Mouse (Mus musculus) erythroblast, adult 5-6 weeks (primary cell): ENCODE results near the gene Rsad2. TPM values are rescaled to one million over a fixed set of nuclear protein-coding genes. Genes with fewer than 3 reads are reported as not detected.
"Not testable (repeated sequence)": the region's sequence is repeated elsewhere in the genome, so short reads cannot be mapped to it uniquely, and the experiment has no call there.

ENCODE experiments used
- ATAC-seq: replicated peaks from 2 replicates; pipeline ENCODE4 v1.8.0; 2016; ENCODE audit warnings: moderate number of reproducible peaks, mild to moderate bottlenecking, moderate TSS enrichment, inconsistent platforms; ENCODE audit not compliant: poor library complexity, low FRiP score, severe bottlenecking
- total RNA-seq, 2 experiments: library from RNA; stranded (forward) in 1 of 2; stranded (reverse) in 1 of 2; fragments of 150-400 nt in 1 of 2; fragments of 200-764, 138-1000 nt in 1 of 2; gene quantifications; 2 replicates each; pipeline versions ENCODE4 v1.2.3 to v1.2.4; 2015 to 2017; ENCODE audit warnings: low replicate concordance in 2 of 2

Rsad2 gene
- total RNA-seq, 2 experiments from 2014 or later, result 1,174 to 1,630 TPM

DNA sequence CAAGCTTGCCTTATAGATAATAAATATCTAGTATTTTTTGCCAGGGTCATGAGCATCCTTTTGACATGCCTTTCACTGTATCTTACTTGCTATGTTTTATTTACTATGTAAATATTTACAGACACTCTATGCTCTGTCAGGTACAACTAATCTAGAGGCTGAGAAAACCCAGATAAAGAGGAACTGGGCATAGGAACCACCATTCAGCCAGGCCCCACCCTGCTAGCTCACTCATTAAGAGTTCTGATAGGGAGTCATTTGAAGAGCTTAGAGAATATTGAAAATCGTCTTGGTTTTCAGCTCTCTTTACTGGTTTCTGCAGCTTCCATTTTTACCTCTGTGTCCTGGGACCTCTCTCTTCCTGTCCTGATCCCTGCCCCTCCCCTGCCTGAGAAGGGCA, 5.1 kb downstream of the Rsad2 start:
- no peak for ATAC-seq

DNA sequence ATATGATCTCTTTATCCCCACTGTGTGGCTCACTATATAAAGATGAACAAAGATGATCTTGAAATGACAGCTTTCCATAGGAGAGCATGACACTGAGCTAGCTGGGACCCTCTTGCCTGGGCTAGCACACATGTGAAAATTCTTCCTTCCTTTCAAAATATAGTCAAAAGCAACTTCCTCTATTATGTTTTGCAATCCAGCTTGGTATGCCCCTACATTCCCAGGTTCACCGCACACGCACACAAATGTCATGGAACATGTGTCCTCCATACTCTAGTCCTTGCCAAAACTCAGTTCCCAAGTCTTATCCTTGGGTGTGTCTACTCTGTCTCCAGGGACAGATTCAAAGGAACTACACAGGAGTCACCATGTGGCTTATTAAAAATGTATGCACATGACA, 6.8 kb downstream of the Rsad2 start:
- no peak for ATAC-seq

DNA sequence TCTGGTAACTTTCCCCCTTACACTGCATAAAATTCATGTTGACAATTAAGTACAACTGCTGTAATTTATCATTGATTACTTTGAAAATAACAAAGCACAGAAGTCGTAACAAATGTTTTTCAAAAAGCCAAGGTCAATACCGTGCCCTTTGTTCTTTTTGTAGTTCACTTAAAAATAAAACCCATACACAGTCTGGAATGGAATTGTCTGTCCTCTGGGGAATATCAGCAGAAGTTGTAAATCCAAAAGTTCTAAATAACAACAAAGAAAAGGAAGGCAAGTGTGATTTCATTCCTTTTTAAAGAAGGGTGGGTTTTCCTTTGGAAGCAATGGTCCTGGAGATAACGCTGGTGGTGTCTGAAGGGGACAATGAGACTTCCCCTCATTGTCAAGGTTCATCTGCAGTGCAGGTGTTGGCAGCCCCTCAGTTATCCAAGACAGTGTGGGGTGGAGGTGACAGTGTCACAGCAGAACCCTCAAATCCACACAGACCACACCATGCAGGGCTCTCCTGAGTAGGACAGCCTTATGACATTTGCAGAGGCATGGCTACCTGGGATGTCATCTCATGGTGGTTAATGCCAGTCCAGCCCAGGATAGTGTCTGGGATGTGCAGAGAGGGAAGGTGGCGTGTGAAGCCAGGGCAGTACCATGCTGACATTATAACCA, 9.7 kb downstream of the Rsad2 start:
- no peak for ATAC-seq

DNA sequence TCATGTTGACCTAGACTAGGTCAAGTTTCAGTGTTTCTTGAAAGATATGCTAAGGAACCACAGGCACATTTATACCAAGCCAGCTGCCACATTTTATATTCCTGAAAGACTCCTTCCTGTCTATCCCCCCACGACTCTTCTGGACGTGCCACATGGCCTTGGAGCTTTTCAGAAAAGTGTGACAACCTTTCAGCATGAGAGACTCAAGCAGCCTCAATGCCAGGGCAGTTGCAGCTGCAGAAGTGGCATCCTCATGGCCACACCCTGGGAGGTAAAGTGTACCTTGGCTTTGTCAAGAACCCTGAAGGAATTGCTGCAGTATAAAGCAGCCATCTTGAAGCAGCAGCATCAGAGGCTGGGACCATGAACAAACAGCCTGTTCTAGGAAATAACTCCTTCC, 11.7 kb downstream of the Rsad2 start:
- no peak for ATAC-seq

DNA sequence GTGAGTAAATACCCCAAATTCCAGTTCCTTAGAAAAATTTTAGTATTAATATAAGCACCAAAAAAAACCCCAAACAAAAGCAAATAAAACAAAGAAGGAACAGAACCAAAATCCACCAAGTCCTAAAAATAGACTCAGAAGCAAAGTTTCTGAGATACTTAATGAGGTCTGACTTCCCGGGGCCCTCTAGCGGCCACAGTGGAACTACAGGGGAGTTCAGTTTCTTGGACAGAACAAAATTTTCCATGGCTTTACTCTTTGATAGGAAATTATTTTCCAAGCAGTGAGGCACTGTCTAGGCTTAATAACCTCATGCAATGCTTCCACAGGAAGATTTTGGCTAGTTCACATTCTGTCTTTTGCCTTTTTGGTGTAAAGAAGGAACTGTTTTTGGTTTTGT, 12.2 kb downstream of the Rsad2 start:
- no peak for ATAC-seq

DNA sequence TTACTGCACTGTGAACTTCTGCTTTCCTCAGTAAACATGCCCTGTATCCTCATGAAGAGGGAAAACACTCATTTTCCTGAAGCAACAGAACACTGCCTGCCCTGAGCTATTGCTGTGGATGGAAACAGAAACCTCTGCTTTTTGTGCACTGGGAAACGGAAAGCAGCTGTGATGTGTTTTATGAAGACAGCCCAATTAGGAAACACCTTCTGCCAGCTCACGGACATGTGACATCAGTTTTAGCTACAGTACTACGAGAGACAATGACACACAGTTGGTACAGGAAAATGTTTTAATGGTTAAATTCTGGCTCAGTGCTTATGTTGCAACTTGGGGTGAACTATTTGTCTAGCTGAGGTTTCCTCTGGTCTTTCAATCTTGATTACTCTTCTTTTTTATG, 16.9 kb downstream of the Rsad2 start:
- no peak for ATAC-seq

DNA sequence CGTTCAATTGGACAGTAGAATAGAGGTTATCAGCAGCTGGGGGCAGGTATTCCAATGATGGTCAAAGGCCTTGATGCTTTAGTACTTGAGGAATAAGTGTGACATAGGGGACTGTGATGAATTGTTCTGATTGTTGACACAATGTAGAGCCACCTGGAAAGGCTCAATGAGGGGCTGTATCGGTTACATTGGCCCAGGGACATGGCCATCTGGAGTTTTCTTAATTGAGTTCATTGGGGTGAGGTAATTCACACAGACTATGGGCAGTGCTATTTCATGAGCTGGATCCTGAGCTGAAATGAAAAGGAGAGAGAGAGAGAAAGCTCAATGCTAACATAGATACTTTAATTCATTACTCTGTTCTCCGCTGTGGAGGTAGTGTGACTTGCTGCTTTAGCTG, 18.3 kb downstream of the Rsad2 start:
- ATAC-seq, result no peak

DNA sequence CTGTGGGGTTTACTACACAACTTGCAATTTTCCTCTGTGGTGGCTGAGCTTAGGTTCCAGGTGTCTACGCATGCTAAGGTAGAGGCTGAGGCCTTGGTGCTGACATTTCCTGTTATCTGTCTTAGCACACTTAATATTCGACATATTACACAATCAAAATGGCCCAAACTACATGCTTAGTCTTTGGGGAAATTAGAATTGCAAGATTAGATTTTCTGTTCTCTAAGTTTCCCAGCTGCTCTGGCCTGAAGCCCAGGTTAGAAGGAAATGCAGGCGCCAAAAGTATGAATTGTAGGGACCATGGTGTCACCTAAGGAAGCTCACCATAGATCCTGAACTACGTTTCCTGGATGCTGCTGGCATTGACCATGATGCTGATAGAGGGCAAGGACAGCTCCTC, 19.9 kb downstream of the Rsad2 start:
- no peak for ATAC-seq

DNA sequence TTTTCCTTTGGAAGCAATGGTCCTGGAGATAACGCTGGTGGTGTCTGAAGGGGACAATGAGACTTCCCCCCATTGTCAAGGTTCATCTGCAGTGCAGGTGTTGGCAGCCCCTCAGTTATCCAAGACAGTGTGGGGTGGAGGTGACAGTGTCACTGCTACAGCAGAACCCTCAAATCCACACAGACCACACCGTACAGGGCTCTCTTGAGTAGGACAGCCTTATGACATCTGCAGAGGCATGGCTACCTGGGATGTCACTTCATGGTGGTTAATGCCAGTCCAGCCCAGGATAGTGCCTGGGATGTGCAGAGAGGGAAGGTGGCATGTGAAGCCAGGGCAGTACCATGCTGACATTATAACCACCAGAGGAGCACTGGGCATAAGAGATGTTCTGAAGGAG, 27.5 kb downstream of the Rsad2 start:
- not testable (repeated sequence) for ATAC-seq

DNA sequence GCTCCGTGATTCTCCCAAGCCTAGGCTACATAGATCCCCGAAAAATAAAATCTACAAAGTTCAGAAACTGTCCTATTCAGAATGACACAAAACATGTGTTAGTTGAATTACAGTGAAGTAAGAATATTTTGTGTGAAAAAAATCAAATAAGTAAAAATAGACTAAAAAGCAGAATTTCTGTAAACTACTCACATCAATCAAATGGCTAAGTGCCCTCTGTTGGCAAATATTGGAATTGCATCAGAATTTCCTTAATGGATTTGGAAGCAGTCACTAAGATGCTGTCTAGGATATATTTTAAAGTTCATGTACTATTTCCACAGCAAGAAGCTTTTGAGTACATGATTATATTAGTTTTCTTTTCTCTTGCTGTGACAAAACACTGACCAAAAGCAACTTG, 31.4 kb downstream of the Rsad2 start:
- ATAC-seq, result peak; percentile 71

DNA sequence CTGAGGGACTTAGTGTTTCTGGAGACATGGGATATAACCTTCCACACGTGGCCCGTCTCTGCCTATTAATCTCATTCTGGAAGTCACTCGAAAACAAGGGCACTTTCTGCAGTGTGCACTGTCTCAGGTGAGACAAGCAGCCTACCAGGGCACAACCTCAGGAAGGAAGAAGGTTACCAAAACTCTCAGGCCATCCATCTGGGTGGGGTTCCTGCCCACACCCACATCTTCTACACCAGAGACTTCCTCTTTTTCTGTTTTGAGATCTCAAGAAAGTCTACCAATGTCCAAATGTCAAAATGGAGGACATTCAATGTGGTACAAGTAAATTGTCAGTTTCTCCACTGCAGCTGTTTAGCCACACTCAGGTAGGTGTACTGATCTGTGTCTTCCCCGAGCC, 37.9 kb downstream of the Rsad2 start:
- no peak for ATAC-seq

DNA sequence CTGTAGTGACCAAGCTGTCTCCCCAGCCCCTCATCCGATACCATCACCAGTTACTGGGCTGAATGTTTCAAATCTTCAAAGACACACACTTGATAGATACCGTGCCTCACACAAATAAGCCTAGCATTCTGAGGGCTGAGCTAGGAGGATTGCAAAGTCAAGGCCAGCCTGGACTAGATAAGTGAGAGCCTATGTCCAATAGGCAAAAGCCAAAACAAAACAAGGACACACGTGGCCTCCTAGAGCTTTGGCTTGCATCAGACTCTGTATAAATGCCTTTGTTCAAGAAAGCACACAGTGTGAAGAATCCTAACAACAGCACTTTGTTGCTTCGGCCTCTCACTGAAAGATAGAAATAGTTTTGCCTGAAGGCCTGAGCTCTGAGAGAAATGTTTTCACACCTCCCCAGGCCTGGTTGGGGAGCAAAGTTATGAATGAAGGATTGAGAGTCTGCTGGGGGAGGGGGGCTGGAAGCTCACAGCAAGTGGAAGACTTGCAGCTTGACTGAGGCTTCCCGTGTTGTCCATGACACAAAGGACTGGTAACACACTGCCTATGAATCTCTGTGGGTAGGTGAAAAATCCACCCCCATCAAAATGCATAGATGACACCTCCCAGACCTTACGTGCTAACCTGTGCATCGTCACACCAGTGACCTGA, 39.5 kb downstream of the Rsad2 start:
- no peak for ATAC-seq

DNA sequence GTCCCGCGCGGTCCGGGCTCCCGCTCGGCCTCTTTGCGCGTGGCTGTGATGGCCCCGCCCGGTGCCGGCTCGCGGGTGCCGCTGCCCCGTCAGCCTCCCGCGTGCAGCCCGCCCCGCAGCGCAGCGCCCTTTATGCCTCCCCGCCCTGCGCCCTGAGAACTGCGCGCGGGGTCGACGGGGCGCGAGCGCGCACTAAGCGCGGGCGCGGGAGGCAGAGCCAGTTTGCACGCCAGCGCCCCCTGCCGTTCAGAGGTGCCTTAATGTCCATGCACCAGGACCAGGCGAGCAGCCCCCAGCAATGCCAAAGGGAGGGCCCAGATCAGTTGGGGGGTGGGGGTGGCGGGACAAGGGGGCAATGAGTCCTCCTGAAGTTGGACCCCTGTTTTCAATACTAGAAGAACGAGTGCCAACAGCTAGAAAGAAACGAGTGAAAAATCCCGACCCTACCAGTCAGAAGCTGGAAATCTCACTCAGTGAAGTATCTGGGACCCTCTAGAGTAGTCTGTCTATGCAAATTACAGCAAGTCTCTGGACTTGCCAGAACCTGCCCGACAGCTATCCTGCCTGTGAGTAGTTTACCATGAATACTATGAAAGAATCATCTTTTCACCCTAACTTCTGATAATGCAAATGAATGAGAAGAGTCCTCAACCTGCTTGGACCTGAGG, 41.0 kb downstream of the Rsad2 start, which contains the start of gene Rnf144a:
Rnf144a (minus strand) TSS at position 151 of the 668 bp plus-strand sequence.
- peak; percentile 81 for ATAC-seq

DNA sequence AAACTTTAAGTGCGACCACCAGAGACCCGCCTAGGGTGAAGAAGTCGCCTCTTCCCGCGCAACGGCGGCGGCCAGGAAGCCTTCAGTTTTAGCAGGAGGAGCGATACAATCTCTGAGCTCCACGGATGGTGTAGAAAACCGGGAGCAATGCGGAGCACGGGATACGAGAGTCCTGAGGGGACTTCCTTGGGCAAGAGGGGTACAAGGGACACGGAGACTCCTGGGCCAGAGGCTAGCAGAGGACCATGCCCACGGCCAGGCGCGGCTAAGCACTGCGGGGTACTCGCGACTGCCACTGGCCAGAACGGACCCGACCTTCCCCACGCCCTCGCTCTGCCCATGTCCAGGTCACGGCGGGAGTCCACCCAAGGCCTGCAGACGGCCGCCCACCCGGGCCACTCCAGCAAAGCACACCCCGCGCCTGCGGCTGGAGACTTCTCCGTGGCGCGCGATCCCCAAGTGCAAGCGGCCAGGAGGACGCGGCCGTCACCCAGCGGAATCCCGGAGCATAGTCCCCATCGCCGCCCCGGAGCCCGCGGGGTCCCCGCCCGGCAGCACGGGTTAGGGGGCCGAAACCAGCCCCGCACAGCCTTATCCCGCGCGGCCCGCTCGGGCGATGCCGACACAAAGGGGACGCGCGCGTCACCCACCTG, 41.7 kb downstream of the Rsad2 start:
- ATAC-seq, result no peak

DNA sequence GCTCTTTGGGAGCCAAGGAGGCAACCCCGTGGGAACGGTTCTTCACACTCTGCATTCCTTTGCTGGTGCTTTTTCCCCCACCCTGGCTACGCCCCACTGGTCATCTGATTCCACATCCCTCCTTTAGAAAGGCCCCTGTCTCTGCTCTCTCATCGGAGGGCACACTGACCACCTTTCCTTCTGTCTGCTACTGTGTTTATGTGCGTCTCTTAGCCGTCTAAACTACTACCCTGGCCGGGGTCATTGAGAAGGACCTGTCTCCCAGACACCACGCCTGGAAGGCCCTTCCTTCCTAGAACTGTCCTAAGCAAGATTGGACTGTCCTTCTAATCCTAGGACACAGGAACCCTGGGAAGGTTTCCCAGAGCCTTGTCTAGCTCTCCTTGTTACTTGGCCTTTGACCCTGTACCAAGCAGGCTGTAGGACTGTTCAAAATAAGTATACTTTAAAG, 42.3 kb downstream of the Rsad2 start:
- no peak for ATAC-seq

DNA sequence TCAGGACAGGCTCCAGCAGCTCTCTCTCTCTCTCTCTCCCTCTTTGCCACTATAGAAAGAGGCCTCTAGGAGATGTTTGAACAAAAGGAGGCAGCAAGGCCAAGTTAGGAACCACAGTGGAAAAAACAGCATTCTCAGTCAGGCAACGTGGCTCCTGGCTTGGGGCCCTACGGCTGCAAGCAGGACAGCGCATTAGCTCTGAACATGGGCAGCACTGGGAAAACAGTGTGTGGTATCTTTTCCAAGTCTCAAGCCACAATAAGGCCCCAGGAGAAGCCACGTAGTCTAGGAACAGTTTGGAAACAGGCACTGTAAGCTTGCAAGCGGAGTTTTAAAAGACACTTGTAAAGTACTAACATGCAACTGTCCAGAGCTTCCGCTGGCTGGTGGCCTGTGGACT, 43.5 kb downstream of the Rsad2 start:
- ATAC-seq, result no peak

DNA sequence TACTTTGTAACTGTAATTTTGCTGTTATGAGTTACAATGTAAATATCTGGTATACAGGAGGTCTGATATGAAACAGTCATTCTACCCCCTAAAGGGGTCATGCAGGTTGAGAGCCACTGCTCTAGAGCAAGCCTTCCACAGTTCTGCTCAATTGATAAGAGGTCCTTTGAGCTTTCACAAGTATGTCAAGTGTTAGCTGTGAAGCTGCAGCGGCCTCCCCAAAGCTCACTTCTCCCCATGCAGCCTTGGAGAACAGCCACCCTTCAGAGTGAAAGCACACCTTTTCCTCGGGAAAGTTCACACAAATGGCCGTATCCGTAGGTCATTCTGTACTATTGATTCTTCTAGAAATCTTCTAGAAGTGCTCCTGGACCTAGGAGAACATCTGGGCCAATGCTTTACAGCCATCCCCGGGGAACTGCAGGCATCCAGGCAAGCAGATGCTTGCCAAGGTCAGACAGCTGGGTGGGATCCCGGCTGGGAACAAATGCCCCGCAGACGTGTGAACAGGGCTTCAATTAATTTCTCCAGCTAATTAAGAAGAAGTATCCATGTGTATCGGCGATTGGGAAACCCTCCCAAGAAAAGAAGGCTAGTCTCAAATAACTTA, 44.3 kb downstream of the Rsad2 start:
- no peak for ATAC-seq

DNA sequence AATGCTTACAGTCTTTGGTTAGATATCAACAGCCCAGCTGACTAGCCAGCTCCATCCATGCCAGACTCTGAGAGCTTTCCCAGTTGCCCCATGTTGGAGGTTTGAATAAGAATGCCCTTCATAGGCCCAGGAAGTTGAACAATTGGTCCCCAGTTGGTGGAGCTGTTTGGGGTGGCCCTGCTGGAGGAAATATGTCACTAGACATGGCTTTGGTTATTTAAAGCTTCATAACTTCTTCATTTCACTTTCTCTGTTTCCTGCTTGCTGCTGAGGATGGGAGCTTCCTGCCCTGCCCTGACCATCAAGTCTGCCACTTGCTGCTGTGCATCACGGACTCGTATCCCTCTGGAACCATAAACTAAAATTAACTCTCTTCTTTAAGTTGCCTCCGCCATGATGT, 45.8 kb downstream of the Rsad2 start:
- no peak for ATAC-seq

DNA sequence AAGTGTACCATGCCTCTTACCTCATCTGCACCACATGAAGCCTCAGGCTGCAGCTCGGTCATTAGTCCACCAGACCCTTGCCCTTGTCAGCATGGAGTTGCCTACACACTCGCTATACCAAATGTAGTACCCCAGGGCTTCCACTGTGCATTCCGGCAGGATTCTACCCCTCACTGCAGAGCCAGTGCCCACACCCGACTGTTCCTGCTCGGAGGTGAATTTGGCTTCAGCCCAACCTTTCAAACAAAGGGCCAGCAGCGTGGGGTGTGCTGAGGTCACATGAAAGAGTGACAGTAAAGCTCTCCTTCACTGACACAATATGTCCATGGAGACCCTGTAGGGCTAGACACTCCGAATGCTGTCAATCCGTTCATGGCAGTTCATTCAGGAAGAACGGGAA, 47.5 kb downstream of the Rsad2 start:
- ATAC-seq, result no peak
